Mouse (Mus musculus): ENCODE measurements at regions not wholly inside any gene's neighbourhood (a gene's known extent, or its start where the extent isn't known, plus 50 kb on each side); places are given as distances from the start of the nearest gene placed in this dataset.

- TF ChIP-seq CTCF (IDR thresholded peaks at IDR 0.05; ENCODE audit: extremely low read depth, insufficient read length, insufficient replicate concordance, low read depth, low read length) (no peak), POLR2A (IDR thresholded peaks at IDR 0.05; ENCODE audit: low read depth, low read length) (no peak)
These were observed 134.3 kb upstream of the Lhx5 start for GRCm38 (mm10) chr5:120297190-120297589.

All from small intestine, adult 2 months (tissue).